Mouse (Mus musculus) duodenum, adult 2 months (tissue): ENCODE data around the gene Abi3bp. TPM values are rescaled to one million over a fixed set of nuclear protein-coding genes. Genes with fewer than 3 reads are reported as not detected.

Experiments
- polyA plus RNA-seq: library from polyadenylated mRNA; depleted of rRNA; stranded (reverse); fragments of >200 nt; gene quantifications from 2 replicates; pipeline ENCODE4 v1.2.3, GENCODE M21; 2012; ENCODE audit warnings: low replicate concordance; rRNA removed

Abi3bp gene
- polyA plus RNA-seq = 0.47 and 1.5 TPM in 2 replicates

GRCm38 (mm10) chr16:56477677-56478574 is at the start of gene Abi3bp:
Abi3bp (plus strand) TSS chr16:56477878.

GRCm38 (mm10) chr16:56717224-56718200 is 239.8 kb downstream of the Abi3bp start, which contains the start of gene Tfg:
Tfg (minus strand) TSS chr16:56717450.

Other genes starting within 250 kb of the Abi3bp start
- gene Tfg, start 239.6 kb downstream of the Abi3bp start, polyA plus RNA-seq = 303 and 448 TPM in 2 replicates